Mouse (Mus musculus) CH12.LX (cell line): ENCODE measurements around the gene 4931429L15Rik.

Experiments
- CTCF ChIP-seq, 2 experiments: IDR thresholded peaks in 1 of 2; conservative IDR thresholded peaks in 1 of 2; 2 replicates each; pipeline ENCODE4 v1.5.1; 2011 to 2012; ENCODE audit warnings: low read depth in 2 of 2, low read length in 2 of 2, improper control_type of control experiment in 1 of 2, inconsistent platforms in 1 of 2, mild to moderate bottlenecking in 1 of 2, moderate library complexity in 1 of 2
- E2F4 ChIP-seq: IDR thresholded peaks from 2 replicates; pipeline ENCODE4 v1.6.1; 2011; ENCODE audit warnings: low read depth, low read length, improper control_type of control experiment; ENCODE audit not compliant: insufficient replicate concordance
- JUND ChIP-seq: conservative IDR thresholded peaks from 2 replicates; pipeline ENCODE4 v1.6.1; 2011; ENCODE audit warnings: low read depth, low read length, improper control_type of control experiment
- POLR2A ChIP-seq: IDR thresholded peaks from 2 replicates; pipeline ENCODE4 v1.6.1; 2011; ENCODE audit warnings: low read depth, mild to moderate bottlenecking, improper control_type of control experiment, low read length
- SMC3 ChIP-seq: IDR thresholded peaks from 2 replicates; pipeline ENCODE4 v1.6.1; 2011; ENCODE audit warnings: low read depth, low read length, improper control_type of control experiment
- ZC3H11A ChIP-seq: IDR thresholded peaks from 2 replicates; pipeline ENCODE4 v1.6.1; 2012; ENCODE audit warnings: low read depth, mild to moderate bottlenecking, inconsistent platforms, low read length, improper control_type of control experiment
- ZKSCAN1 ChIP-seq: IDR thresholded peaks from 2 replicates; pipeline ENCODE4 v1.6.1; 2012; ENCODE audit warnings: low read depth, inconsistent platforms, low read length, improper control_type of control experiment, borderline replicate concordance

DNA sequence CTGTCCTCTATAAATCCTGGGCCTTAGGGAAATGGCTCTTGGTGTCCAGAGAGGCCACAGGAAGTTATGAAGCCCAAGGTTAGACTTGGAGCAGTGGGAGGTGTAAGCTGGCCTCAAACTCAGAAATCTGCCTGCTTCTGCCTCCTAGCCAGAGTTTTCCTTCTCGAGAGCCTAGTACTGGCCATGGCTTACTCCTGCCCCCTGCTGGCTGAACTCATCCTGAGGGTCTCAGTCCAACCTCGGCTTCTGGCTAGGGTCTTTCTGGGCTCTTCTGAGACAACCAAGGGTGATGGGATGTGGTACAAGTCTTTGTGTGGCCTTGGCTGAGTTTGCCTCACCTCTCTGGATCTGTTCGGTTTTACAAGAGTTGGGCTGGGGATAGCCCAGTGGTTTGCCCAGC lies 1.8 kb downstream of the 4931429L15Rik start:
- TF ChIP-seq POLR2A: no peak
- TF ChIP-seq SMC3: no peak
- TF ChIP-seq JUND: no peak
- no peak for TF ChIP-seq E2F4
- peak in 1 of 2 experiments; percentile 42; a peak in 2 of 4 replicates for TF ChIP-seq CTCF (conservative IDR thresholded peaks at IDR 0.05 in 1 of 2, IDR thresholded peaks at IDR 0.05 in 1 of 2; ENCODE audit: low read depth in 2 of 2, low read length in 2 of 2)
- no peak for TF ChIP-seq ZC3H11A
- TF ChIP-seq ZKSCAN1: no peak
